Mouse (Mus musculus): Measurements from ENCODE around the gene Ptpn21. TPM values are rescaled to one million over a fixed set of nuclear protein-coding genes. Genes with fewer than 3 reads are reported as not detected.

The Ptpn21 gene
- 1 to 10 TPM; 4.4 to 6.9 TPM for total RNA-seq (2023)

GRCm38 (mm10) chr12:98736951-98737800 is at the start of gene Ptpn21:
Ptpn21 (minus strand) TSS chr12:98737405.

GRCm38 (mm10) chr12:98746746-98747379 is 9.7 kb upstream of the Ptpn21 start, which contains the start of gene Zc3h14:
Zc3h14 (plus strand) TSS chr12:98746964.

GRCm38 (mm10) chr12:98627392-98628259 is 109.6 kb downstream of the Ptpn21 start, which contains the start of gene Spata7:
Spata7 (plus strand) TSS chr12:98628157.

Other genes with a start within 250 kb of the Ptpn21 start
- gene Kcnk10, start 159.1 kb downstream of the Ptpn21 start, total RNA-seq (2023) = 1 to 10 TPM; 5.4 to 5.6 TPM
- gene Spata7, start 109.2 kb downstream of the Ptpn21 start, total RNA-seq (2023) = 10 to 100 TPM; 10.9 to 11.8 TPM
- 100 to 1,000 TPM in 1 of 2 experiments, 10 to 100 TPM in 1; 100.0 to 104 TPM for gene Zc3h14, start 9.6 kb upstream of the Ptpn21 start, total RNA-seq (2023)
- 10 to 100 TPM; 25.9 to 27.5 TPM for gene Eml5, start 164.1 kb upstream of the Ptpn21 start, total RNA-seq (2023)
- 1 to 10 TPM; 3.3 to 7.3 TPM for gene Ttc8, start 183.2 kb upstream of the Ptpn21 start, total RNA-seq (2023)